15 mouse cellular contexts compared by ENCODE assay signal in the genomic region with DNA sequence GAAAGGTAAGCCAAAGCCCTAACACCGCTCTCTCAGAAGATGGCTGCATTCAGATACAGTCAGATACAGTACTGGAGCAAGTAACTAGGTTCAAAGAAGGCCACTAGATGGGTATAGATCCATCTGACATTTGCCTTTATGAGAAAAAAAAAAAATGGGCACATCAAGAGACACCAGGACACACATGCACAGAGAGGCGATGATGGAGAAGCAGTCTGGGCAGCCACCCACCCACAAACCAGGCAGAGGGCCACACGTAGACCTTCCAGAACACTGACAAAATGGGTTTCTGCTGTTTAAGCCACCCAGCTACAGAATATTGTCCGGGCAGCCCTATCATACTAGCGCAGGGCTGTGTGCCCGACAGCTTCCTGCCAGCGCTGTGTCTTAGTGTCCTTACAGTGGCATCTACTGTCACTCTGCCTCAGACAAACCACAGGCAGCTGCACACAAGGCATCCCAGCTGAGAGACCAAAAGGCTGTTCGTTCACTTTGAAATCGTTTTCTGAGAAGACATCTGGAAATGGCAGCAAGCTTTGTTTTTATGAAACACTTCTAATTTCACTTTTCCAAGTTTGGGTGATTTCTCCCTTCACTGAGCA.
A peak's percentile ranks its signal among the peaks of the same experiment; 100 is the strongest.
DNase-seq lines count a peak whose midpoint lies in the region; ATAC-seq lines count a peak whose summit lies in the region.
"Had no signal": no experiment of that assay in that cellular context is flagged by ENCODE, and none has a peak within 500 bp of the region (broad histone marks: within the 10 kb centered on the region; RNA-seq: fewer than 3 reads in every experiment).

No protein-coding gene starts in this region.

- DNase-seq in forebrain, embryonic 10.5 days (ENCODE audit: extremely low spot score, low spot score), result no peak
- no peak for DNase-seq in liver, embryonic 13.5 days
- DNase-seq in liver, result no peak
- peak; percentile 70 for DNase-seq in thymus, postnatal 4 days
- no peak for DNase-seq in kidney, postnatal 36 days
- no peak for DNase-seq in kidney, adult 9 months
- DNase-seq: adrenal gland, postnatal 36 days; gastrocnemius, postnatal 10 days; heart, postnatal 4 days; right cerebral cortex, postnatal 25 days had no signal

- no peaks in the 10 kb centered on the region for H3K27me3 ChIP-seq in forebrain, embryonic 16.5 days (replicated peaks; ENCODE audit: control insufficient read depth, insufficient read depth, low read length)
- no peaks in the 10 kb centered on the region for H3K27me3 ChIP-seq in forebrain, embryonic 10.5 days (ENCODE audit: poor library complexity, severe bottlenecking)
- H3K27me3 ChIP-seq in liver, embryonic 13.5 days, result no peaks in the 10 kb centered on the region
- H3K27me3 ChIP-seq: intestine, embryonic 15.5 days had no signal

- no peaks in the 10 kb centered on the region for H3K36me3 ChIP-seq in forebrain, embryonic 16.5 days (ENCODE audit: control insufficient read depth, insufficient read depth)
- H3K36me3 ChIP-seq in forebrain, embryonic 10.5 days (replicated peaks), result peaks cover 43% of the 10 kb centered on the region
- H3K36me3 ChIP-seq in liver, embryonic 13.5 days, result peaks cover 30% of the 10 kb centered on the region

- H3K9me3 ChIP-seq in forebrain, embryonic 16.5 days (ENCODE audit: control insufficient read depth, low read length), result no peaks in the 10 kb centered on the region
- H3K9me3 ChIP-seq in forebrain, embryonic 10.5 days, result no peaks in the 10 kb centered on the region
- H3K9me3 ChIP-seq in liver, embryonic 13.5 days (replicated peaks), result no peaks in the 10 kb centered on the region
- H3K9me3 ChIP-seq: intestine, embryonic 15.5 days; limb, embryonic 10.5 days had no signal

- H3K4me3 ChIP-seq in forebrain, embryonic 16.5 days (replicated peaks; ENCODE audit: low read length), result no peak overlapping the region
- no peak overlapping the region for H3K4me3 ChIP-seq in forebrain, embryonic 10.5 days
- H3K4me3 ChIP-seq in liver, embryonic 13.5 days (replicated peaks), result no peak overlapping the region
- H3K4me3 ChIP-seq: intestine, embryonic 15.5 days; limb, embryonic 10.5 days had no signal

- H3K4me1 ChIP-seq in forebrain, embryonic 16.5 days (replicated peaks; ENCODE audit: control insufficient read depth, insufficient read depth, low read length), result peaks cover 3% of the 10 kb centered on the region; the same call in 1 of the 2 replicates
- peaks cover 11% of the 10 kb centered on the region for H3K4me1 ChIP-seq in forebrain, embryonic 10.5 days
- H3K4me1 ChIP-seq in liver, embryonic 13.5 days (replicated peaks), result peaks cover 22% of the 10 kb centered on the region
- H3K4me1 ChIP-seq: intestine, embryonic 15.5 days; limb, embryonic 10.5 days had no signal

- no peak overlapping the region for H3K9ac ChIP-seq in forebrain, embryonic 16.5 days (replicated peaks; ENCODE audit: low read depth, low read length)
- H3K9ac ChIP-seq in liver, embryonic 13.5 days, result no peak overlapping the region
- H3K9ac ChIP-seq: intestine, embryonic 15.5 days had no signal

- H3K4me2 ChIP-seq in forebrain, embryonic 16.5 days (ENCODE audit: low read length), result no peak overlapping the region
- no peak overlapping the region for H3K4me2 ChIP-seq in liver, embryonic 13.5 days
- H3K4me2 ChIP-seq: intestine, embryonic 15.5 days; midbrain, embryonic 11.5 days had no signal

- WGBS in forebrain, embryonic 16.5 days, result 86% methylated on average over 9 of the region's 9 CpGs
- 94% methylated on average over 9 of the region's 9 CpGs for WGBS in forebrain, embryonic 10.5 days
- WGBS in liver, embryonic 13.5 days (ENCODE audit: insufficient replicate concordance), result 88% methylated on average over 9 of the region's 9 CpGs

- H3K27ac ChIP-seq in forebrain, embryonic 16.5 days (ENCODE audit: low read length), result no peak overlapping the region
- no peak overlapping the region for H3K27ac ChIP-seq in forebrain, embryonic 10.5 days
- H3K27ac ChIP-seq in liver, embryonic 13.5 days, result peak overlapping the region; percentile 44
- H3K27ac ChIP-seq: intestine, embryonic 15.5 days; limb, embryonic 10.5 days had no signal

- peak; percentile 62; the same call in 1 of the 2 replicates for ATAC-seq in forebrain, embryonic 16.5 days
- ATAC-seq in liver, embryonic 13.5 days (ENCODE audit: low read depth), result no peak
- peak; percentile 41; the same call in 1 of the 2 replicates for ATAC-seq in megakaryocyte-erythroid progenitor cell, adult 5-6 weeks (replicated peaks; ENCODE audit: low FRiP score, low TSS enrichment, poor library complexity, severe bottlenecking)
- ATAC-seq: intestine, embryonic 15.5 days had no signal
